Mouse (Mus musculus) erythroblast, adult 5-6 weeks (primary cell): ENCODE results near the gene Pih1h3b. TPM values are rescaled to one million over a fixed set of nuclear protein-coding genes. Genes with fewer than 3 reads are reported as not detected.

Experiments
- ATAC-seq: replicated peaks from 2 replicates; pipeline ENCODE4 v1.8.0; 2016; ENCODE audit warnings: moderate number of reproducible peaks, mild to moderate bottlenecking, moderate TSS enrichment, inconsistent platforms; ENCODE audit not compliant: poor library complexity, low FRiP score, severe bottlenecking
- total RNA-seq, 2 experiments: library from RNA; stranded (forward) in 1 of 2; stranded (reverse) in 1 of 2; fragments of 150-400 nt in 1 of 2; fragments of 200-764, 138-1000 nt in 1 of 2; gene quantifications; 2 replicates each; pipeline versions ENCODE4 v1.2.3 to v1.2.4; 2015 to 2017; ENCODE audit warnings: low replicate concordance in 2 of 2

Gene Pih1h3b
- total RNA-seq (2015; ENCODE audit: low replicate concordance), result not detected in 2 replicates
- total RNA-seq (2017; ENCODE audit: low replicate concordance), result not detected in 2 replicates

GRCm38 (mm10) chrX:140062135-140062975 is at the start of gene Pih1h3b, which contains the start of gene Nup62cl:
Gene Pih1h3b (plus strand): TSS chrX:140062879.
Gene Nup62cl (minus strand): TSS chrX:140062712.
- ATAC-seq, result no peak

- ATAC-seq, result no peak
Measured at GRCm38 (mm10) chrX:140060886-140061874, 1.5 kb upstream of the Pih1h3b start.

- no peak for ATAC-seq
Measured at GRCm38 (mm10) chrX:140082535-140082934, 19.9 kb downstream of the Pih1h3b start.

GRCm38 (mm10) chrX:140094066-140094465 is 31.4 kb downstream of the Pih1h3b start:
- no peak for ATAC-seq

Other genes starting within 250 kb of the Pih1h3b start
- gene Morc4, start 191.2 kb upstream of the Pih1h3b start, total RNA-seq (2015; ENCODE audit: low replicate concordance), result not detected in 2 replicates
- gene Morc4, start 191.2 kb upstream of the Pih1h3b start, total RNA-seq (2017; ENCODE audit: low replicate concordance), result 0.51 TPM in 1 of 2 replicates, not detected in the other
- 5.6 and 16.9 TPM in 2 replicates for gene Rbm41, start 64.3 kb upstream of the Pih1h3b start, total RNA-seq (2015; ENCODE audit: low replicate concordance)
- 10.7 and 14.5 TPM in 2 replicates for gene Rbm41, start 64.3 kb upstream of the Pih1h3b start, total RNA-seq (2017; ENCODE audit: low replicate concordance)
- gene Nup62cl, start 167 bp upstream of the Pih1h3b start, total RNA-seq (2015; ENCODE audit: low replicate concordance), result not detected in 2 replicates
- not detected in 2 replicates for gene Nup62cl, start 167 bp upstream of the Pih1h3b start, total RNA-seq (2017; ENCODE audit: low replicate concordance)